Mouse (Mus musculus): Measurements from ENCODE around the gene Traf5.

Traf5 gene

DNA sequence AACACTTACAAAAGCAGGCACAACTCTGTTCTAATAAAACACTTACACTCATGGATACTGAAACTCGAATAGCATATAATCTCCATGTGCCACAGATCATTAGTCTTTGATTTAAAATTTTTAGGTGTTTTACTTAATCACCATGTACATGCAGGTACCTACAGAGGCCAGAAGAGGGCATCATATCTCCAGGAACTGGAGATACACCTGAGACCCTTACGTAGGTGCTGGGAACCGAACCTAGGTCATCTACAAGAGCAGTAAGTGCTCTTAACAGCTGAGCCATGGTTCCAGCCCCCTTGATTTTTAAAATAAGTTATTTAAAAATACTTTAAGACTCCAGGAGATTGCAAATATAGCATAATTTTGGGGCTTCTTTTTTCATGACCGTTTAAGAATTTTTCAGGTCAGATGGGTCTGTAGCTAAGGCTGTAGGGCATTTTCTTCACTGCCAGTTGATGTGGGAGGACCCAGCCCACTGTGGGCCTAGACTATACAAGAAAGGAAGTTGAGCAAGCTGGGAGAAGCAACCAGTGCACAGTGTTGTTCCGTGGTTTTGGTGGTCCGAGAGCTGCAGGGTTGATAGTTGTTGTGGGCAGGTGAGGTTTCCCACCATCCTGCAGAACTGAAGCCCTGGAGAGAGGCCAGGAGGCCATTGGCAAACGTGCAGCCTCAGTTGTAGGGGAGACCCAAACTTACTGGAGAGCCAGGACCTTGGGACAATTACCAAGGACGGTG lies 29.0 kb downstream of the Traf5 start:
- no peak for DNase-seq (ENCODE audit: low spot score in 2 of 2)

DNA sequence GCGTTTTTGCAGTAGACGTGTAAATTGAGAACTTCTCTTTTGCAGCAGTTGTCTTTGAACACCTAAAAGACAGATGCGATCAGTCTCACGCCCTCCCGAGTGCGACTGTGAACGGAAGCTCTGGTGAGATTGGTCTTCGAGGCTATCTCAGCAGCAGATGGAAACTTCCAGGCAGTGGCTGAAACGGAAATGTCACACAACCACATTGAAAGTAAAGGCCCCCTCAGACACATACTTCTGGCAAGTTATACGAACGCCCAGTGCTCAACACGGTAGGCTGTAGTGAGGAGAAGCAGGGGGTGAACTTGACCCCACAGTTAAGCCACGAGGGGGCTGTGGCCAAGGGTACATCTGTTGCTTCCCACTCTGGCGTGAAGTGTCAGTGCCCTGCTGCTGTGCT lies 29.7 kb downstream of the Traf5 start:
- DNase-seq (ENCODE audit: low spot score in 2 of 2), result no peak

GRCm38 (mm10) chr1:192061666-192062306 lies 30.6 kb downstream of the Traf5 start:
- no peak for DNase-seq (ENCODE audit: low spot score in 2 of 2)

GRCm38 (mm10) chr1:192058911-192059310 lies 33.4 kb downstream of the Traf5 start:
- no peak for DNase-seq (ENCODE audit: low spot score in 2 of 2)

DNA sequence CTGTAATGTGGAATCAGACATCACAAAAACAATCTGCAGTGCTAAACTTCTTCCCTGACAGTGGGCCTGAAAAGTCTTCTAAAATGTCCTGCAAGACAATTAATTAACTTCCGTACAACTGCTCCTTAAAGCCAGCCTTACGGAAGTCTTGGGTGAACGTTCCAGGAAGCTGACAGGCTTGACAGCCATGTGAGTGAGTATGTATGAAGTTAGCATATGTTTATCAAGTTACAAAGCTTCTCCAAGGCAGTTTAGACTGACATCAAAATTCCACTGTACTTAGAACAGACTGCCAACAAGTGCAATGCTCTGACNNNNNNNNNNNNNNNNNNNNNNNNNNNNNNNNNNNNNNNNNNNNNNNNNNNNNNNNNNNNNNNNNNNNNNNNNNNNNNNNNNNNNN lies 38.6 kb downstream of the Traf5 start:
- DNase-seq (ENCODE audit: low spot score in 2 of 2), result no peak

DNA sequence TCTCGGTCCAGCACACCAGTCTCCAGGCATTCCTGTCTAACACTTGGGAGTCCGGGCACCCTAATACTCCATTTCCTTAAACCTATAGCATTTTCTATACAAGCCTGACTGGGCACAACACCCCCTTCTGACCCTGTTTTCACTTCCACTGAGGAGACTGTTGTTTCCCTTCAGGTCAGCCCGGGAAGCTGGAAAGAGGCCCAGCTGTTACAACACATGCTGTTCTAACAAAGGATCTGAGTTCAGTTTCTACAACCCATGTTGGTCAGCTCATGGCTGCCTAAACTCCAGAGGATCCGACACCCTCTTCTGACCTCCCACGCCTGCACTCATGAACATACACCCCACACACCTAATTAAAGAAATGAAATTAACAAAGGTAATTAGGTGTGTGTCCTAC lies 39.4 kb downstream of the Traf5 start:
- no peak for DNase-seq (ENCODE audit: low spot score in 2 of 2)

- no peak for DNase-seq (ENCODE audit: low spot score in 2 of 2)
Observed at GRCm38 (mm10) chr1:192052461-192052860, 39.9 kb downstream of the Traf5 start.

DNA sequence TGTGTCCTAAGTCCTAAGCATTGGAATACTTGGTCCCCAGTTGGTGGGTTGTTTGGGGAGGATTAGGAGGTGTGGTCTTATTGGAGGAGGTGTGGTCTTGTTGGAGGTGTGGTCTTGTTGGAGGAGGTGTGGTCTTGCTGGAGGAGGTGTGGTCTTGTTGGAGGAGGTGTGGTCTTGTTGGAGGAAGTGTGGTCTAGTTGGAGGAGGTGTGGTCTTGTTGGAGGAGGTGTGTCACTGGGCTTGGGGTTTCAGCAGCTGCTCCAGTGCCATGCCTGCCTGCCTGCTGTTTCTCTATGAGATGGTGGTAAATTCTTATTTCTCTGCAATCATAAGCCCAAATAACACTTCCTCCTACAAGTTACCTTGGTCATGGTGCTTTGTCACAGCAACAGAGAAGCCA lies 93.3 kb downstream of the Traf5 start:
- DNase-seq (ENCODE audit: low spot score in 2 of 2), result no peak

GRCm38 (mm10) chr1:191996621-191997185 lies 95.7 kb downstream of the Traf5 start:
- DNase-seq (ENCODE audit: low spot score in 2 of 2), result no peak

GRCm38 (mm10) chr1:191995916-191996315 lies 96.4 kb downstream of the Traf5 start:
- DNase-seq (ENCODE audit: low spot score in 2 of 2), result no peak

DNA sequence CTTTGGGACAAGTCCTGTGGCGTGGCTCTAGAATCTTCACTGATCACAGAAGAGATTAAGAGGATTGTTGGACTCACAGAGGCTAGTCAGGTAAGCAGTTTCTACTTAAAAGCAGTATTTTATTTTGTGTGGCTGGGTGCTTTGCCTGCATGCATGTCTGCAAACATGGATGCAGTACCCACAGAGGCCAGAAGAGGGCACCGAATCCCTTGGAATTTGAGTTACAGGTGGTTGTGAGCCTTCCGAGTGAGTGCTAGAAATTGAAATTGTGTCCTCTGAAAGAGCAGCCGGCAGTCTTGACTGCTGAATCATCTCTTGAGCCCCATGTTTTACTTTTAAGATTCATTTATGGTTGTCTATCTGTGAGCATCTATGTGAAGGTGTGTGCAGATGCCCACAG lies 96.9 kb downstream of the Traf5 start:
- DNase-seq (ENCODE audit: low spot score in 2 of 2), result peak; percentile 54 to 79

GRCm38 (mm10) chr1:191994476-191994875 lies 97.9 kb downstream of the Traf5 start:
- DNase-seq (ENCODE audit: low spot score in 2 of 2), result no peak

GRCm38 (mm10) chr1:191992040-191992780 lies 100.1 kb downstream of the Traf5 start:
- no peak for DNase-seq (ENCODE audit: low spot score in 2 of 2)

DNA sequence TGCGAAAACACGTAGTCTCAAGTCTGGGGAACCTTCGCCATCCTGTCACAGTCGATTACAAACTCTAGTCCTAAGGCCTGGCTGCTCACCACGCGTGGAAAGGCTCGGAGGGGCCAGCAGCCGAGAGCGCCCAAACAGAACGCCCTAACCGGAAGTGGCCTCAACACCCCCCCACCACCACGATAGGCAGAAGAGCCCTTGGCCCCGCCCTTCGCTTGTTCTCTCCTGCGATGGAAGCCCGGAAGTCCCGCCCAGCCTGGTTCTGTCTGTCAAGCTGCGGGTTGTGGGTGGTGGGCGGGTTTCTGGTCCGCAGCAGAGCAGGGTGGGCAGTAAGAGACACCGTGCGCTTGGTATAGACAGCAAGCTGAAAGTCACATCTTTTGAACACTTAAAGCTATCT lies 102.4 kb downstream of the Traf5 start:
- DNase-seq (ENCODE audit: low spot score in 2 of 2), result peak; percentile 94 to 96

DNA sequence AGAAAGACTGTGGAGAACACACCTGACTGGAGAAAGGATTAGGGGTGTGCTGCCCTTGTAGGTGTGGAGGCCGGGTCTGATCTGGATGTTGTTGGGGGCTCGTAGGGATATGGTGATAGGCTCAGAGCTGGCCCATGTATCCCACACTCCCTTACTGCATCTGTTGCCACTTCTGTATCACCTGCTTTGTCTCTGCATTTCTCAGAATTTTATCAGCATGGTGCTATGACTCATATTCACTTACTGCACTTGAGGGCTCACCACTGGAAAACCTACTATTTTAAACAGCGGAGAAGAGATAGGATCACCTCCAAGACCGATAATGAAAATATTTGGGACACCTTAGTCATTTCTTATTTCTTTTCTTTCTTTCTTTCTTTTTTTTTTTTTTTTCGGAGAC lies 103.3 kb downstream of the Traf5 start:
- no peak for DNase-seq (ENCODE audit: low spot score in 2 of 2)

DNA sequence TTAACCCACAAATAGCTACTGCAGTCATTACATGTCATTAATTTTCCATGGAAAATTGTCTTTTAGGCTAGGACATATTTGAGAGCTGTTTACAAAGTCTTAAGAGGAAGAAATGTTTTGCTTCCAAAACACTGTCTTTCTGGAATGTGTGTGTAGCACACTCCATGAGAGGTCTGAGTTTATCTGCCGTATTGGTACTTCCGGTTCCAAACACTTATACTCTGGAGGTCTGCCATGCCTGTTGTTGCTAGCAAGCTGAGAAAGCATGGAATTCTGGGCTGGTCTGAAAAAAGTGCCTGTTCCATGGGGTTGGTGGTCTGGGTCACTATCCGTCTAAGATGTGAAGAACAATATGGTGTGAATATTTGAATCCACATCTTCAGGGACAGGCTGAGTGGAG lies 103.7 kb downstream of the Traf5 start:
- DNase-seq (ENCODE audit: low spot score in 2 of 2), result no peak

DNA sequence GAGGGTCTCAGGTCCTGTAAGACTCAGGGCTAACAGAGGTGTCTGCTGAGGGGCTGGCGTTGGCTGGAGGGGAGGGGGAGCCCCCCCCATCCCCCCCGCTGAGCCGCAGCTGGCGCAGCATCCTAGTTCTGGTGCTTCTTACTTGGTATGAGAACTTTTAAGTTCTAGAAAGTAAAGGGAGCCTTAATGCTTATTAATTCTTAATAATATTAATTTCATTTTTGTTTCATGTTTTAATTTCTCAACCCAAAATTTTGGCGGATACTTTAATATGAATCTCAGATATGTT lies 104.9 kb downstream of the Traf5 start:
- no peak for DNase-seq (ENCODE audit: low spot score in 2 of 2)

DNA sequence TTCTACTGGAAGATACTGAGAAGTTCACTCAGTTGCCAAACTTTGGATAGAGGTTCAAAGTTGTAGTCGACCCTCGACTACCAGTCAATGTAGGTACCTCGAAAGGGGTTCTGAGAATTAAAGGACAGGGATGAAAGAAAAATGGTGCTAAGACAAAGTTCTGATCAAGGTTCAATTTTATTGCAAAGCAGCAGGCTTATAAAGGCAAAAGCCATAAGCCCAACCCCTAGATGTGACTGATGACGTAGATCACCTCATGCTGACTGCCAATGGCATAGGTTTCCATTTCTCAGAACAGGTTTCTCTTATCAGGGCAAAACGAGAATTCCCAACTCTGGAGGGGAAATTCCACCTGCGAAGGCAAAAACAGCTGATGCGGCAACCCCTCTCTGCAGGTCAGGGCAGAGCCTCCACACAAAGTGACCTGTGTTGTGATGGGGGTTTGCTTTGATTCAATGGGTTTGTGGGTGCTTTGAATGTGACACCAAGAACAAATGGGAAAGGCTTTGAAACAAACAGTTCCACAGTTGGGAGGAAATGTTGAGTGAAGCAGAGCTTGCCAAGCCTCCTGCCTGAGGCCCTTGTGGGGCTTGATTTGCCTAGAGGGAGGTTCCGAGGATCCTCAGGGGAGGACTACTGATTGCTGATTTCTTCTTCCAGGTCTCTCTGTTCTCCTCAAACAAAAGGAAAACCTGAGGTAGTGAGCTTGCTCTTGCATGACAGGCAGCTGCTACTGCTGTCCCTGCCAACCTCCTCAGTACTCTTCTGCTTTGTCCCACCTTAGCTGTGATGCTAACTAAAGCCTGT lies 105.5 kb downstream of the Traf5 start:
- no peak for DNase-seq (ENCODE audit: low spot score in 2 of 2)

DNA sequence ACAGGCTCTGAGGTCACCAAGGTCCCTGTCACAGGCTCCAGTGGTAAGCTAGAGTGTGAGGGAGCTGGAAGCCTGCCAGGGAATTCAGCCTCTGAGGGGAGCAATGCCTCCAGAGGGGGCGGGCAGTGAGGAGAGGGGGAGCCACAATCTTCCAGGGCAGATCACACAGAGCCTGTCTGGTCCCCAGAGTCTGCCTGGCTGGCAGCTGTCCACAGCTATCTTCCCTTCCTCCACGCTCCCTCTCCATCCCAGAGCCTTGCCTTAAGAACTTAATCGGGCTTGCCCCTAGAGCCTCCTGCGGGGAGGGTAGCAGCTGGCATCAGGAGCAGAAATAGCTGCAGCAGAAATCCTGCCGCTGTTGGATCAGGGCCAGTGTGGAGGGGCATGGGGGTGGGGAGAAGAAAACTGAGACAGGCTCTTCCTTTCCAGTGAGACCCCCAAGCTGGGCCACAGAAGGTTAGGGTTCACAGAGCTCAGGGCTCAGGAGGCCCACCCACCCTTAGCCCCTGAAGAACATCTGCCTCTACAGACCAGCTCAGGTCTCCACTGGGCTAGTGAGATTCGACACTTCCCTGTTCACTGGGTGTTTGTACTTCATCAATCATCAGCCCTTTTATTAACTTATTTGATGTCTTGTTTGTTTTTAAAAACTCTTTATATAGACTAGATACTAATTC lies 110.8 kb downstream of the Traf5 start:
- no peak for DNase-seq (ENCODE audit: low spot score in 2 of 2)

DNA sequence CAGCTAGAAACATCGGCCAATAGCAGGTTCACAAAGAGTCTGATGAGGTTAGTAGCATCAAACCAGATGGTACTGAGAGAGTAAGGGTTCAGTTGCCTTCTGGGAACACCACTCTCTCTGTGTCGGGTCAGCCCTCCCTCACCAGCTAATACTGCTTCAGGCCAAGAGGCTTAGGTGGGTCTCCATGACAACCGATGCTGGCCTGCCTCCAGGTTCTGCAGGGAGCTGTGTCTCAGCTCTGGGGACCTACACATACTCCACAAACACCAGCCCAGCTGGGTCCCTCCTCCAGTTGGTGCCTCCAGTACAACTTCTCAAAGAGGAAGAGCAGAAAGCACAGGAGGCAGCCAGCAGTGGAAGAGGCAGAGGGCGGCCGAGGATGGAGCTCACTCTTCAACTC lies 115.2 kb downstream of the Traf5 start, which contains the start of gene Rd3:
Rd3 (plus strand) TSS at position 184 of the 400 bp plus-strand sequence.
- DNase-seq (ENCODE audit: low spot score in 2 of 2), result no peak
